In genomic region chr11:7214761-7215160, GRCm38 (mm10) we compare ENCODE assay signal across 9 mouse cellular contexts. TPM values are rescaled to one million over a fixed set of nuclear protein-coding genes. Genes with fewer than 3 reads are reported as not detected.
DNase-seq lines count a peak whose midpoint lies in the region; ATAC-seq and TF ChIP-seq lines count a peak whose summit lies in the region.
"Had no signal": no experiment of that assay in that cellular context is flagged by ENCODE, and none has a peak within 500 bp of the region (broad histone marks: within the 10 kb centered on the region; RNA-seq: fewer than 3 reads in every experiment).

No protein-coding gene starts in this region.

- TF ChIP-seq POLR2A in liver, adult 2 months (IDR thresholded peaks at IDR 0.05; ENCODE audit: extremely low read depth, insufficient read depth, low read length), result no peak

- ATAC-seq in liver, embryonic 12.5 days, result no peak
- ATAC-seq in forebrain, embryonic 14.5 days, result no peak
- ATAC-seq in stomach, embryonic 15.5 days (ENCODE audit: insufficient read depth, low FRiP score, low read depth), result no peak

- H3K79me2 ChIP-seq in liver, adult 2 months (ENCODE audit: control insufficient read depth, insufficient read depth, low read length), result no peaks in the 10 kb centered on the region

- TF ChIP-seq CTCF in liver, adult 2 months (IDR thresholded peaks at IDR 0.05; ENCODE audit: low read depth, low read length), result peak; percentile 13; the same call in 1 of the 2 replicates

- no peak for DNase-seq in liver, adult 2 months (ENCODE audit: extremely low read depth, low read depth, low spot score)
- peak; percentile 88 for DNase-seq in forebrain, embryonic 14.5 days (ENCODE audit: low spot score)
- DNase-seq in heart, postnatal 36 days, result peak; percentile 44
- peak; percentile 46 to 71 for DNase-seq in layer of hippocampus, adult 8-10 months (ENCODE audit: low spot score in 2 of 2)
- DNase-seq in lung, postnatal 36 days, result peak; percentile 53
- no peak for DNase-seq in thymus, postnatal 10 days (ENCODE audit: low spot score in 2 of 2)

- no peaks in the 10 kb centered on the region for H3K9me3 ChIP-seq in liver, embryonic 12.5 days (replicated peaks)
- no peaks in the 10 kb centered on the region for H3K9me3 ChIP-seq in forebrain, embryonic 14.5 days (replicated peaks; ENCODE audit: control insufficient read depth, low read length)
- H3K9me3 ChIP-seq in stomach, embryonic 15.5 days, result no peaks in the 10 kb centered on the region
- H3K9me3 ChIP-seq: liver, embryonic 15.5 days had no signal

- H3K27me3 ChIP-seq in liver, adult 2 months (ENCODE audit: control insufficient read depth, insufficient read depth, low read length), result peaks cover 8% of the 10 kb centered on the region; the same call in 1 of the 2 replicates
- peaks cover 57% of the 10 kb centered on the region for H3K27me3 ChIP-seq in liver, embryonic 12.5 days (replicated peaks)
- peaks cover 13% of the 10 kb centered on the region for H3K27me3 ChIP-seq in forebrain, embryonic 14.5 days (replicated peaks; ENCODE audit: control insufficient read depth, insufficient read depth, low read length)
- peaks cover 26% of the 10 kb centered on the region for H3K27me3 ChIP-seq in stomach, embryonic 15.5 days (replicated peaks)

- H3K4me3 ChIP-seq in liver, adult 2 months (ENCODE audit: insufficient read depth, low read depth, low read length), result no peak overlapping the region
- H3K4me3 ChIP-seq in liver, embryonic 12.5 days, result no peak overlapping the region
- H3K4me3 ChIP-seq in forebrain, embryonic 14.5 days (ENCODE audit: low read depth, low read length), result peak overlapping the region; percentile 66
- peak overlapping the region; percentile 67; the same call in 1 of the 2 replicates for H3K4me3 ChIP-seq in stomach, embryonic 15.5 days (replicated peaks)

- no peak overlapping the region for H3K27ac ChIP-seq in liver, adult 2 months (replicated peaks; ENCODE audit: insufficient read depth, low read depth, low read length)
- no peak overlapping the region for H3K27ac ChIP-seq in liver, embryonic 12.5 days
- no peak overlapping the region for H3K27ac ChIP-seq in forebrain, embryonic 14.5 days (ENCODE audit: low read depth, low read length)
- no peak overlapping the region for H3K27ac ChIP-seq in stomach, embryonic 15.5 days
- H3K27ac ChIP-seq: liver, embryonic 15.5 days had no signal

- H3K4me1 ChIP-seq in liver, adult 2 months (ENCODE audit: control insufficient read depth, insufficient read depth, low read length), result peaks cover 5% of the 10 kb centered on the region; the same call in 1 of the 2 replicates
- 0 out of 2 replicates have a peak, but pooled peaks cover 6% of the 10 kb centered on the region for H3K4me1 ChIP-seq in liver, embryonic 12.5 days
- no peaks in the 10 kb centered on the region for H3K4me1 ChIP-seq in forebrain, embryonic 14.5 days (ENCODE audit: control insufficient read depth, insufficient read depth, low read length)
- H3K4me1 ChIP-seq in stomach, embryonic 15.5 days, result peaks cover 20% of the 10 kb centered on the region
- H3K4me1 ChIP-seq: liver, embryonic 15.5 days had no signal

- H3K4me2 ChIP-seq in liver, embryonic 12.5 days, result no peak overlapping the region
- H3K4me2 ChIP-seq in forebrain, embryonic 14.5 days (ENCODE audit: low read length), result peak overlapping the region; percentile 74
- H3K4me2 ChIP-seq in stomach, embryonic 15.5 days, result peak overlapping the region; percentile 97

- no peak overlapping the region for H3K9ac ChIP-seq in liver, adult 2 months (ENCODE audit: low read depth, low read length)
- no peak overlapping the region for H3K9ac ChIP-seq in liver, embryonic 12.5 days
- no peak overlapping the region for H3K9ac ChIP-seq in forebrain, embryonic 14.5 days (ENCODE audit: low read length)
- H3K9ac ChIP-seq in stomach, embryonic 15.5 days, result no peak overlapping the region
- H3K9ac ChIP-seq: liver, embryonic 15.5 days had no signal

- 7% methylated on average over 14 of the region's 14 CpGs for WGBS in liver, adult 2 months
- 6% methylated on average over 14 of the region's 14 CpGs for WGBS in liver, embryonic 12.5 days (ENCODE audit: insufficient replicate concordance)
- 6% methylated on average over 14 of the region's 14 CpGs for WGBS in forebrain, embryonic 14.5 days
- 5% methylated on average over 14 of the region's 14 CpGs for WGBS in stomach, embryonic 15.5 days

- intact Hi-C loops in heart, postnatal 36 days (cut with DNase I), result loop anchor here (1.0 to 10.0 kb wide), 5 partner anchors 283 to 920 kb away; no protein-coding TSS in a partner anchor

- no peaks in the 10 kb centered on the region for H3K36me3 ChIP-seq in liver, adult 2 months (ENCODE audit: control insufficient read depth, insufficient read depth, low read length)
- H3K36me3 ChIP-seq in liver, embryonic 12.5 days, result no peaks in the 10 kb centered on the region
- H3K36me3 ChIP-seq in forebrain, embryonic 14.5 days (ENCODE audit: control insufficient read depth, insufficient read depth, low read length), result no peaks in the 10 kb centered on the region
- no peaks in the 10 kb centered on the region for H3K36me3 ChIP-seq in stomach, embryonic 15.5 days
- H3K36me3 ChIP-seq: liver, embryonic 15.5 days had no signal

RNA-seq across cellular contexts. Expression of gene Igfbp3, which starts 1.0 kb away (rescaled TPM):
- total RNA-seq in liver, adult 2 months (2014; rRNA removed), result 17.7 and 34.6 TPM in 2 replicates
- 23.5 and 31.2 TPM in 2 replicates for polyA plus RNA-seq in liver, adult 2 months (2012; rRNA removed)
- polyA plus RNA-seq in liver, embryonic 12.5 days (2016; fragmentation: Nextera tagmentation; extraction: Ambion mirVana), result 42.6 and 43.2 TPM in 2 replicates
- polyA plus RNA-seq in forebrain, embryonic 14.5 days (2014; fragmentation: Nextera tagmentation; extraction: Ambion mirVana), result 29.7 and 35.5 TPM in 2 replicates
- 10 to 100 TPM; 28.9 to 31.0 TPM for total RNA-seq in heart, postnatal 36 days (2021)
- 10 to 100 TPM; 10.3 to 14.5 (median 11.6) TPM for total RNA-seq in layer of hippocampus, adult 8-10 months (2022)
- 52.4 and 56.4 TPM in 2 replicates for polyA plus RNA-seq in stomach, embryonic 15.5 days (2015; fragmentation: Nextera tagmentation; extraction: Ambion mirVana)

RNA-seq across cellular contexts. Expression of gene Igfbp1, which starts 17.2 kb away (rescaled TPM):
- 89.1 and 176 TPM in 2 replicates for total RNA-seq in liver, adult 2 months (2014; rRNA removed)
- polyA plus RNA-seq in liver, adult 2 months (2012; rRNA removed), result 17.1 and 50.9 TPM in 2 replicates
- polyA plus RNA-seq in liver, embryonic 12.5 days (2016; fragmentation: Nextera tagmentation; extraction: Ambion mirVana), result 39.5 and 41.4 TPM in 2 replicates
- polyA plus RNA-seq in forebrain, embryonic 14.5 days (2014; fragmentation: Nextera tagmentation; extraction: Ambion mirVana), result 0.14 and 0.19 TPM in 2 replicates
- not detected for total RNA-seq in heart, postnatal 36 days (2021)
- total RNA-seq in layer of hippocampus, adult 8-10 months (2022), result not detected
- 4.2 and 8.7 TPM in 2 replicates for polyA plus RNA-seq in stomach, embryonic 15.5 days (2015; fragmentation: Nextera tagmentation; extraction: Ambion mirVana)

RNA-seq across cellular contexts. Expression of gene Gm11985, which starts 26.4 kb away (rescaled TPM):
- total RNA-seq in liver, adult 2 months (2014; rRNA removed), result not detected in 2 replicates
- not detected in 2 replicates for polyA plus RNA-seq in liver, adult 2 months (2012; rRNA removed)
- polyA plus RNA-seq in liver, embryonic 12.5 days (2016; fragmentation: Nextera tagmentation; extraction: Ambion mirVana), result not detected in 2 replicates
- not detected in 2 replicates for polyA plus RNA-seq in forebrain, embryonic 14.5 days (2014; fragmentation: Nextera tagmentation; extraction: Ambion mirVana)
- not detected for total RNA-seq in heart, postnatal 36 days (2021)
- total RNA-seq in layer of hippocampus, adult 8-10 months (2022), result not detected
- not detected in 2 replicates for polyA plus RNA-seq in stomach, embryonic 15.5 days (2015; fragmentation: Nextera tagmentation; extraction: Ambion mirVana)
- polyA plus RNA-seq: liver, embryonic 15.5 days had no signal

Comparison
In these comparisons a context has a peak if more than half of its experiments do, and no peak if none do; other contexts are left out.
1. DNase-seq: peak in forebrain, embryonic 14.5 days (single experiment), heart, postnatal 36 days (2 of 2), layer of hippocampus, adult 8-10 months (2 of 2) and lung, postnatal 36 days (single experiment); none in liver, adult 2 months (single experiment) and thymus, postnatal 10 days (0 of 2).
2. H3K4me3 ChIP-seq: peak in forebrain, embryonic 14.5 days (single experiment) and stomach, embryonic 15.5 days (single experiment); none in liver, adult 2 months (single experiment) and liver, embryonic 12.5 days (single experiment).